Mouse (Mus musculus) naive thymus-derived CD4-positive, alpha-beta T cell, adult 2 months (primary cell): ENCODE data around the gene Cpne9.

Experiments used
- DNase-seq: peaks from one replicate; pipeline ENCODE4 v3.0.0-alpha.2; 2011; ENCODE audit warnings: low read depth

Cpne9 gene

GRCm38 (mm10) chr6:113343177-113344092 lies 61.3 kb downstream of the Cpne9 start, which contains the start of gene Camk1:
Gene Camk1, minus strand, starts transcription at chr6:113343984.
- no peak for DNase-seq

GRCm38 (mm10) chr6:113344321-113344720 lies 62.2 kb downstream of the Cpne9 start:
- no peak for DNase-seq

- no peak for DNase-seq
These were observed 64.8 kb downstream of the Cpne9 start for GRCm38 (mm10) chr6:113346897-113347296.

- no peak for DNase-seq
These were observed 68.4 kb downstream of the Cpne9 start for GRCm38 (mm10) chr6:113350538-113350937.

GRCm38 (mm10) chr6:113351161-113351560 lies 69.1 kb downstream of the Cpne9 start:
- DNase-seq = no peak

- no peak for DNase-seq
These were observed 69.5 kb downstream of the Cpne9 start for GRCm38 (mm10) chr6:113351653-113352052.

- DNase-seq = no peak
These were observed 70.7 kb downstream of the Cpne9 start for GRCm38 (mm10) chr6:113352820-113353219.

GRCm38 (mm10) chr6:113353696-113354095 lies 71.6 kb downstream of the Cpne9 start:
- no peak for DNase-seq
